Mouse (Mus musculus): ENCODE measurements at regions not wholly inside any gene's neighbourhood (a gene's known extent, or its start where the extent isn't known, plus 50 kb on each side); places are given as distances from the start of the nearest gene placed in this dataset.

DNA sequence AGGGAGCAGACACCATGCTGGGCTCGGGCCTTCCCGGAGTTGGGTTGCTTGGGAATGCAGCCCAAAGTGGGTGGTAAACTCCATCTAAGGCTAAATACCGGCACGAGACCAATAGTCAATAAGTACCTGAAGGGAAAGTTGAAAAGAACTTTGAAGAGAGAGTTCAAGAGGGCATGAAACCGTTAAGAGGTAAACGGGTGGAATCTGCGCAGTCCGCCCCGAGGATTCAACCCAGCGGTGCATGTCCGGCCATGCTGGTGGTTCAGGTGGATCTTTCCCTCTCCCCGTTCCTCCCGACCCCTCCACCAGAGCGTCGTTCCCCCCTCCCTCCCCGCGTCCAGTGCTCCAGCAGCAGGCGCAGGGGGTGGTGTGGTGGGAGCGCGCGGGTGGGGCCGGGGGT lies 179.1 kb upstream of the Arhgef26 start:
- peak; percentile 84 for ATAC-seq (replicated peaks; ENCODE audit: low FRiP score, low TSS enrichment, poor library complexity, severe bottlenecking)

DNA sequence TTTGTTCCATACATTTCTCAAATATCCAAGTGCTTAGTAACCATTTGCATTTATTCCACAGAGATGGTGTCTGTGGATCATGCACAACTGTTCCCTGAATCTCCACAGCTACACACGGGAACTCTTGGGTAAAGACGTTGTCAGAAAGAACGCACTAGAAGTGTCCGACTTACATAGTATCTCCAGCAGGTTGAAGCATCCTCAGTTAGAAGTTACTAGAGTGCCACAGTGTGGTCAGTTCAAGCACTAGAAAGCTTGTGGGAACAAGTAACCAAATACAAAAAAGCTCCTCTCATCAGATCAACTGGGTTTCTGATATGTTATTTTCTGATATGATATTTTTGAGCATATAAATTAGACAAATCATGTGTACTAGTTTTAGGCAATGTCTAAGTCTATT lies 167.5 kb upstream of the Arhgef26 start:
- ATAC-seq (replicated peaks; ENCODE audit: low FRiP score, low TSS enrichment, poor library complexity, severe bottlenecking): no peak

DNA sequence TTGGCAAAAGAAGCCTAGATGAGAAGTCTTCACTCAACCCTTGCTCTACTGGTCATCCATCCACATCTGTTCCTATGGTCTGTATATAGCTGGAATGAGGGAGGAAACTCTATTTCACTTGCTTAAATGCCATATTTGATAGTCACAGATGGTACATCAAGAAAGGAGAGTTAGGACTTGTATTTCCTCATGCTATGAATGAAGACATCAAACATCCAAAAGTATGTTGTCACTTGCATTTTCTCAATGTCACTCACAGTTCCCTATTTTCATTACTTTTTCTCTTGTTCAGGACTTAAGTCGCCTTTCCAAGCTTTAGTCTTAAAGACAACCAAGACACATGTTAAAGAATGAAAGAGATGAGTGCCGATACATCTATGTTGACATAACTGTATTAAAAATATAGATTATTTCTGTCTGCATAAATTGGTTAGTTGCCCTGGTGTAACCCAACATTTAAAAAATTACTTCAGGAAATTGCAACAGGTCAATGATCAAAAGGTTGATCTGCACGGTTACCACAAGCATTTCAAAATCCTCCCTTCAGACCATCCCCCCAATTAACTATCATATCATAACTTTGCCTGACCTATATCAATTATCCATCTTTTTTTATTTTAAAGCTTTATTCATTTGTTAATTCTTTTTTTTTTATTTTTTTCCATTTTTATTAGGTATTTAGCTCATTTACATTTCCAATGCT lies 150.2 kb upstream of the Arhgef26 start:
- no peak for ATAC-seq (replicated peaks; ENCODE audit: low FRiP score, low TSS enrichment, poor library complexity, severe bottlenecking)

DNA sequence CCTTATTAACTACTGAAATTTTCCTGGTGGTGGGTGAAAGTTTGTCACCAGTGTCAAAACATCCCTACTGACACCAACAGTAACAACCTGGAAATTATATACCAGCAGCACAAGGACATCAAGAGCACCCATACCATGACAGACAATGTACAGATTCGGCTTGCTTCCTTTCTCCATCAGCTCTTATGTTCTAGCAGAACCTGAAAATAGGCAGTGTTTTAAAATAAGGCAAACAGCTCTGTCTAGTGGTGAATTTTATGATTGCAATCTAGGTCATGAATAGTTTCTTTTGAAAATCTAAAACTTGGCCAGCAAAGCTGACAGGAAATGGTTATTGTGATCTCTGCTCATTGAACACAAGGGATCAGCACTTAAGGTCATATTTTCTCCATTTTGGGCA lies 145.7 kb upstream of the Arhgef26 start:
- ATAC-seq (replicated peaks; ENCODE audit: low FRiP score, low TSS enrichment, poor library complexity, severe bottlenecking): no peak

DNA sequence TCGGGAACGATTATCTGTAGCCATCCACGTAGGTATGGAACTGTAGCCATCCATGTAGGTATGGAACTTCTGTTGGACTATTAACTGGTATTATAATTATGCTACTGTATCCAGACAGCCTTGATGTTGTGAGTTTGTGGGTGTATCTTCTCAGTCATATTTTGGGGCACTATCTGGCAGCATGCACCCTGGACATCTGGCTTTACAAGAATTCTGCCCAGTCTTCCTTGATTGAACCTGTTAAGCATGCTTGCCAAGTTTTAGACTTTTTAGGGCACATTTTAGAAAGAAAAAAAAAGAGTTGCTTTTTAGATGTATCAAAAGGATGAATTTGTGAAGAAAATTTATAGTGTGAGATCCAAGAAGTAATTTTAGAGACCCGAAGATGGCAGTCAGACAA lies 143.7 kb upstream of the Arhgef26 start:
- no peak for ATAC-seq (replicated peaks; ENCODE audit: low FRiP score, low TSS enrichment, poor library complexity, severe bottlenecking)

DNA sequence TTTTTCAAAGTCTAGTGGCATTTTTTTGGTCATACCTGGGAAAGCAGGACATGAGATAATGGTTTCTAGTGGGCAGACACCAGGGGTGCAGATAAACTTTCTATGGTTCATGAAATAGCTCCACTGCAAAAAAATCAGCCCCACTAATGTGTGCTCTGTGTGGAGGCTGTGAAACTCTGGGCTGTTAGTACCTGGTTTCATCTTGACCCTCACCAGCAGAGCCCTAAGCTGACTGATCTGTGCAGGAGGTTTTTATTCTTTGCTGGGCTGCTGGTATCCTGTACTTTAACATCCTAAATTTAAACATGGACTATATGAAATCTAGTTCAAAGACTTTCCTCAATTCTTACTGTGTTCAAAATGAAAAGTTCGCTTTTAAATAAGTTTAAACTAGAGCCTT lies 141.5 kb upstream of the Arhgef26 start:
- no peak for ATAC-seq (replicated peaks; ENCODE audit: low FRiP score, low TSS enrichment, poor library complexity, severe bottlenecking)

DNA sequence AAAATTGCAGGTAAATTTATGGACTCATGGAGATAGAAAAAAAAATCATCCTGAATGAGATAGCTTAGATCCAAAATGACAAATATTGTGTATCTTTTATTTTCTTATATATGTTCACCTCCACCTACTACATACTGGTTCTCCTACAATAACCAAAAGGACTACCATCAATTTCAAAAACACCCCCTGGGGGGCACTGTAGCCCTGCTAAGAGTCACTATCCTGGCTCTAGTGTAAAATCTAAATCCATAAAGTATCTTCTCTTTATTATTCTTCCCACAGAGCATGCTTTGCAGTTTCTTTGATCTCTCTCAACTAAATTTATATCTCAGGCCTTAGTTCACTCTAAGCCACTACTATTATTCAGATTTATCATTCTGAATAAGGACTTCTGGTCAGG lies 122.3 kb upstream of the Arhgef26 start:
- no peak for ATAC-seq (replicated peaks; ENCODE audit: low FRiP score, low TSS enrichment, poor library complexity, severe bottlenecking)

DNA sequence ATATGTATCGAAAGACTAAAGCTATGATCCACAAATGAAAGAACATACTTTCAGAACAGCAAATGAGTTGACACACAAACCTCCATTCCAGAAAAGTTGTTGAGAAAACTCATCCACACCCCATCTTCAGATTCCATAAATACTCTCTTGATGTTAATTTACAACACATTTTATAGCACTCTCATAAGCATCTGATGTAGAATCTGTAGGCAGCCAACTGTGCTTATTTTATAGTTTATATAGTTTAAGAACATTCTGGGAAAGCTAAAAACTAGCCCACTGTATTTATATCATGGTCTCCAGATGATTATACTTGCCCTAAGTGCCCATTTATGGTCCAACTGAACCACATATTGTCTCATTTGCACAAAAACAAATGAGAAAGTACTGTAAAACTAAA lies 120.8 kb upstream of the Arhgef26 start:
- ATAC-seq (replicated peaks; ENCODE audit: low FRiP score, low TSS enrichment, poor library complexity, severe bottlenecking): no peak

DNA sequence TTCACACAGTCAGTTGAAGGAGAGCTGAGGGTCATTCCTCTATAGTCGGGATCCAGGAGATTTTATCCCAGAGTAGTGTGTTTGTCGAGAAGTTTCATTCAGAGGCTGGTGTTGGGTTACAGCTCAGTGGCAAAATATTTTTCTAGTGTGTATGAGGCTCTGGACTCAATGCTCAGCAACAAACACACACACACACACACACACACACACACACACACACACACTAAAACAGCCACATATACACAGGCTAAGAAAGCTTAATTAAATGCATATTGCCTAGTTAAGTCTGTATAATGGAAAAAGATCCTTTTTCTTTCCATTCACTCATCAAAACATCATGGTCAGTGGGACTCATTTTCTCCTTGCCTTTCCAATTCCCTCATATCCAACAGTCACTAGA lies 110.4 kb upstream of the Arhgef26 start:
- no peak for ATAC-seq (replicated peaks; ENCODE audit: low FRiP score, low TSS enrichment, poor library complexity, severe bottlenecking)

DNA sequence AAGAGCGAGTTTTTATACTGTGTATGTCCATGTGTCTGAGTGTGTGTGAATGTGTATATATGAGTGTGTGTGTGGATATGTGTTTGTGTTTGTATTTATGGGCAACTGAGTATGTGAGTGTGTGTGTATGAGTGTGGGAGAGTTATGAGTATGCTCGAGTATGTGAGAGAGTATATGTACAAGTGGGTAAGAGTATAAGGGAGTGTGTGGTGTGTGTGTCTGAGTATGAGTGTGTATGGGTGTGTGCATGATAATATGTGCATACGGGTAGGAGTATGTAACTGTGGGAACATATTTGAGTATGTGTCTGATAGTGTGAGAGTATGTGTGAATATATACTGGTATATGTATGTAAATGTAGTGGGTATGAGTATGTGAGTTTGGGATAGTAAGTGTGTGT lies 110.0 kb upstream of the Arhgef26 start:
- ATAC-seq (replicated peaks; ENCODE audit: low FRiP score, low TSS enrichment, poor library complexity, severe bottlenecking): no peak

DNA sequence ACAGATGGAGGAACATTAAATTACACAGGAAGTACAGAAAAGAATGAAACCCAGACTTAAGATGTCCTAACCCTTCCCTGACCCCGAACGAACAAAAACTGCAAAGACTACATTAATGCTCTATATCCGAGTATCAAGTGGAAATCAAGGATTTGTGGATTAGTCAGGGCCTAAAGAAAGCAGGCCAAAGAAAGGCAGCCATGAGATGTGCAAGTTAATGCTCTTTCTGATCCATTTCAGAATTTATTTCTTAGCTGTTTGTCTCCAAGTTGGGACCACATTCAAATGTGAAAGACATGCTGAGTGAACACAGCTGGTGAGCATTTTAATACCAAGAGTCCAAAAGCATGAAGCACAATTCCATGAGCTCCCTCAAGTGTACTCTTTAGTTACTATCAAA lies 97.1 kb upstream of the Arhgef26 start:
- no peak for ATAC-seq (replicated peaks; ENCODE audit: low FRiP score, low TSS enrichment, poor library complexity, severe bottlenecking)

DNA sequence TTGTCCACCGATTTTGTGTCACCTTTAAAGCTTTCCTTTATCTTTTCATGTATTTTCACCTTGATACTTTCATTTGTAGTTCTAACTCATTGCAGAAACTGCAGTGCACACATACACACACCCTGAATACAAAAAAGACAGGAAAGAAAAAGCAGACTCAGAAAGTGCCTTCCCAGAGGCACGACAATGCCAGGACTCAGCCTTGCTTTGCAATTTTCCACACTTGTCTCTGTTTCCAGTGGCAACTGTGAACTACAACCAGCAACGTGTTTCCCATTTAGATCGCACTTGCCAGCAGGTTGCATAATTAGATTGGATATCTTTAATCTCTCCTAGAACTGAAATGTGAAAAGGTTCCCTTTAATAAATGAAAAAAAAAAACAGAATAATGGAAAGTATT lies 66.4 kb upstream of the Arhgef26 start:
- no peak for ATAC-seq (replicated peaks; ENCODE audit: low FRiP score, low TSS enrichment, poor library complexity, severe bottlenecking)

DNA sequence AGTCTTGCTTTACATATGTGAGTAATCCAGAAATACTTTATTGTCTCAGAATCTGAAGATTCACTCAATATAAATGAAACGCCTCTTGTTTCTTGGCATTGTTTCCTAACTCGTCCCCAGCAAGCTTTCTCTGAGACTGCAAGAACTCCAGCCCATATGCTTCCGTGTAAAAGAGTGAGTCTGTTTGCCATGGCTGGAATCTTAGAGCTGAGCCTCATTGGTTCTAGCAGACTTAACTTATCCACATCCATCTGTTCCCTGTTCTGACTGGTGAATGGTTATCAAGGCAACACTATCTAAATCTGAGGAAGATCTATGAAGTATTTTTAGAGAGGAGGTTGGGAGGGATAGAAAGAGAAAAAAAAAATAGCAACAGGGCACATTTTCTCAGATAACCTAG lies 59.9 kb upstream of the Arhgef26 start:
- no peak for ATAC-seq (replicated peaks; ENCODE audit: low FRiP score, low TSS enrichment, poor library complexity, severe bottlenecking)

DNA sequence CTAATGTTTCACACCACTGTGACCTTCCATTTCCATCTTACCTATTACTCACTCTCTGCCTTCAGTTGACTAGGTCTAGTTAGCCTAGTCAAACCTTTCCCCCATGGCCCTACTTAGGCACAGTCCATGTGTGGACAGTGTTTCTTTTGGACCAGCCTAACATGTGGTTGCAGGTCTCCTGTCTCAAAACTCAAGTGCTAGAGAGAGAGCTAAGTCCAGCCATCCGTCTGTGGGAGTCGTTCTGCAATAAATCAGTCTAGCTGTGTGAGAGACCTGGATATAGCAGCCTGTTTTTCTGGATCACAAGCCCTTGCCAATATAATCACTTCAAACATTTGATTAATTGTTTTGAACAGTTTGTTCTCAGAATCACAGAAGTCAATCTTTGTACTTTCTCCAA lies 57.2 kb upstream of the Arhgef26 start:
- no peak for ATAC-seq (replicated peaks; ENCODE audit: low FRiP score, low TSS enrichment, poor library complexity, severe bottlenecking)

All from megakaryocyte-erythroid progenitor cell, adult 5-6 weeks (primary cell).